Mouse (Mus musculus): Measurements from ENCODE around the gene Cux1.

Cux1 gene

GRCm38 (mm10) chr5:136540055-136540838, 27.0 kb downstream of the Cux1 start:
- DNase-seq (ENCODE audit: low read depth in 1 of 2, low spot score in 2 of 2), result no peak

GRCm38 (mm10) chr5:136536753-136537152, 30.5 kb downstream of the Cux1 start:
- no peak for DNase-seq (ENCODE audit: low read depth in 1 of 2, low spot score in 2 of 2)

GRCm38 (mm10) chr5:136535976-136536725, 31.1 kb downstream of the Cux1 start:
- DNase-seq (ENCODE audit: low read depth in 1 of 2, low spot score in 2 of 2), result no peak

GRCm38 (mm10) chr5:136535204-136535603, 32.1 kb downstream of the Cux1 start:
- no peak for DNase-seq (ENCODE audit: low read depth in 1 of 2, low spot score in 2 of 2)

GRCm38 (mm10) chr5:136533371-136534276, 33.7 kb downstream of the Cux1 start:
- DNase-seq (ENCODE audit: low read depth in 1 of 2, low spot score in 2 of 2), result no peak

- no peak for DNase-seq (ENCODE audit: low read depth in 1 of 2, low spot score in 2 of 2)
Observed at GRCm38 (mm10) chr5:136531674-136532365, 35.5 kb downstream of the Cux1 start.

- no peak for DNase-seq (ENCODE audit: low read depth in 1 of 2, low spot score in 2 of 2)
Observed at GRCm38 (mm10) chr5:136530931-136531330, 36.4 kb downstream of the Cux1 start.

- DNase-seq (ENCODE audit: low read depth in 1 of 2, low spot score in 2 of 2), result no peak
Observed at GRCm38 (mm10) chr5:136529165-136529564, 38.1 kb downstream of the Cux1 start.

GRCm38 (mm10) chr5:136527871-136528270, 39.4 kb downstream of the Cux1 start:
- DNase-seq (ENCODE audit: low read depth in 1 of 2, low spot score in 2 of 2), result no peak

- DNase-seq (ENCODE audit: low read depth in 1 of 2, low spot score in 2 of 2), result no peak
Observed at GRCm38 (mm10) chr5:136526545-136526909, 40.8 kb downstream of the Cux1 start.

GRCm38 (mm10) chr5:136525896-136526544, 41.3 kb downstream of the Cux1 start:
- no peak for DNase-seq (ENCODE audit: low read depth in 1 of 2, low spot score in 2 of 2)

- DNase-seq (ENCODE audit: low read depth in 1 of 2, low spot score in 2 of 2), result no peak
Observed at GRCm38 (mm10) chr5:136522843-136523463, 44.3 kb downstream of the Cux1 start.

GRCm38 (mm10) chr5:136521656-136522055, 45.6 kb downstream of the Cux1 start:
- no peak for DNase-seq (ENCODE audit: low read depth in 1 of 2, low spot score in 2 of 2)

GRCm38 (mm10) chr5:136518648-136519437, 48.4 kb downstream of the Cux1 start:
- DNase-seq (ENCODE audit: low read depth in 1 of 2, low spot score in 2 of 2), result no peak

GRCm38 (mm10) chr5:136517510-136517909, 49.8 kb downstream of the Cux1 start:
- no peak for DNase-seq (ENCODE audit: low read depth in 1 of 2, low spot score in 2 of 2)

GRCm38 (mm10) chr5:136516593-136516992, 50.7 kb downstream of the Cux1 start:
- no peak for DNase-seq (ENCODE audit: low read depth in 1 of 2, low spot score in 2 of 2)

- DNase-seq (ENCODE audit: low read depth in 1 of 2, low spot score in 2 of 2), result no peak
Observed at GRCm38 (mm10) chr5:136514049-136514677, 53.1 kb downstream of the Cux1 start.

- DNase-seq (ENCODE audit: low read depth in 1 of 2, low spot score in 2 of 2), result no peak
Observed at GRCm38 (mm10) chr5:136512103-136512674, 55.1 kb downstream of the Cux1 start.

Data from monocyte, adult 2 months (primary cell).